Mouse (Mus musculus) liver, embryonic 12.5 days (tissue): Measurements from ENCODE around the gene Lurap1l. TPM values are rescaled to one million over a fixed set of nuclear protein-coding genes. Genes with fewer than 3 reads are reported as not detected.

Experiments
- ATAC-seq: fragments of 200-750 bp; cut with Nextera tagmentation; 2 replicates; pipeline ENCODE4 v1.8.0; 2017; ENCODE audit warnings: moderate number of reproducible peaks, mild to moderate bottlenecking, moderate library complexity
- H3K27ac ChIP-seq: fragments of 300-500 bp; sonication (generic); 2 replicates; pipeline ENCODE4 v1.5.1; 2016; ENCODE audit warnings: mild to moderate bottlenecking
- H3K27me3 ChIP-seq: fragments of 300-500 bp; sonication (generic); replicated peaks from 2 replicates; pipeline ENCODE4 v1.6.1; 2016; ENCODE audit warnings: mild to moderate bottlenecking, moderate library complexity
- H3K36me3 ChIP-seq: fragments of 300-500 bp; sonication (generic); 2 replicates; pipeline ENCODE4 v1.6.1; 2016; ENCODE audit warnings: mild to moderate bottlenecking, moderate library complexity
- H3K4me1 ChIP-seq: fragments of 300-500 bp; sonication (generic); 2 replicates; pipeline ENCODE4 v1.6.1; 2016
- H3K4me2 ChIP-seq: fragments of 300-500 bp; sonication (generic); 2 replicates; pipeline ENCODE4 v1.6.1; 2016; ENCODE audit warnings: mild to moderate bottlenecking, moderate library complexity
- H3K4me3 ChIP-seq: fragments of 300-500 bp; sonication (generic); 2 replicates; pipeline ENCODE4 v1.5.1; 2016; ENCODE audit warnings: mild to moderate bottlenecking, moderate library complexity
- H3K9ac ChIP-seq: fragments of 300-500 bp; sonication (generic); 2 replicates; pipeline ENCODE4 v1.6.1; 2016; ENCODE audit warnings: mild to moderate bottlenecking, moderate library complexity
- H3K9me3 ChIP-seq: fragments of 300-500 bp; sonication (generic); replicated peaks from 2 replicates; pipeline ENCODE4 v1.6.1; 2016; ENCODE audit warnings: mild to moderate bottlenecking, moderate library complexity
- WGBS: fragments of 180-500 bp; shearing (Covaris S2); methylation state at CpG from one replicate; pipeline ENCODE4 v1.1.7; 2016; ENCODE audit not compliant: insufficient replicate concordance; 5-methylcytosine and 5-hydroxymethylcytosine counted together
- microRNA-seq: library from miRNA; unstranded; fragments of <30 nt; microRNA quantifications from one replicate; pipeline ENCODE4, GENCODE M21; 2017
- polyA plus RNA-seq: library from polyadenylated mRNA; unstranded; fragments of >200 nt; fragmentation: Nextera tagmentation; extraction: Ambion mirVana; gene quantifications from 2 replicates; pipeline ENCODE4 v1.2.1, GENCODE M21; 2016

Gene Lurap1l
- polyA plus RNA-seq, 1 experiment from 2014 or later, result 3.7 TPM

GRCm38 (mm10) chr4:80950280-80950781 lies 39.9 kb downstream of the Lurap1l start:
- 47% methylated on average over 8 of the region's 8 CpGs for WGBS
- Histone ChIP-seq H3K36me3 (no peaks in the 10 kb centered on the region), H3K9me3 (no peaks in the 10 kb centered on the region), H3K9ac (no peak overlapping the region), H3K4me1 (no peaks in the 10 kb centered on the region), H3K4me2 (no peak overlapping the region), H3K4me3 (no peak overlapping the region), H3K27ac (0 out of 2 replicates have a peak overlapping the region, but pooled peaks have one; percentile 4), H3K27me3 (no peaks in the 10 kb centered on the region)
- no peak for ATAC-seq

GRCm38 (mm10) chr4:80952653-80953052 lies 42.2 kb downstream of the Lurap1l start:
- Histone ChIP-seq H3K4me1 (no peaks in the 10 kb centered on the region), H3K27me3 (no peaks in the 10 kb centered on the region), H3K36me3 (no peaks in the 10 kb centered on the region), H3K9me3 (no peaks in the 10 kb centered on the region), H3K27ac (no peak overlapping the region), H3K4me3 (no peak overlapping the region), H3K4me2 (no peak overlapping the region), H3K9ac (no peak overlapping the region)
- WGBS, result 60% methylated on average over 1 of the region's 1 CpGs
- no peak for ATAC-seq

GRCm38 (mm10) chr4:80955942-80956341 lies 45.5 kb downstream of the Lurap1l start:
- no peaks in the 10 kb centered on the region for H3K27me3 ChIP-seq
- no peak overlapping the region for H3K4me2 ChIP-seq
- no peak for ATAC-seq
- H3K27ac ChIP-seq, result no peak overlapping the region
- no peak overlapping the region for H3K4me3 ChIP-seq
- H3K9ac ChIP-seq, result no peak overlapping the region
- H3K36me3 ChIP-seq, result no peaks in the 10 kb centered on the region
- no peaks in the 10 kb centered on the region for H3K9me3 ChIP-seq
- WGBS, result 65% methylated on average over 2 of the region's 2 CpGs
- no peaks in the 10 kb centered on the region for H3K4me1 ChIP-seq

- no peak overlapping the region for H3K9ac ChIP-seq
- ATAC-seq, result no peak
- 80% methylated on average over 17 of the region's 17 CpGs for WGBS
- H3K9me3 ChIP-seq, result 0 out of 2 replicates have a peak, but pooled peaks cover 3% of the 10 kb centered on the region
- H3K4me2 ChIP-seq, result no peak overlapping the region
- no peak overlapping the region for H3K27ac ChIP-seq
- H3K27me3 ChIP-seq, result no peaks in the 10 kb centered on the region
- H3K4me3 ChIP-seq, result no peak overlapping the region
- no peaks in the 10 kb centered on the region for H3K4me1 ChIP-seq
- no peaks in the 10 kb centered on the region for H3K36me3 ChIP-seq
These were observed 57.1 kb downstream of the Lurap1l start for GRCm38 (mm10) chr4:80967526-80967925.

GRCm38 (mm10) chr4:80971846-80972245 lies 61.4 kb downstream of the Lurap1l start:
- Histone ChIP-seq H3K4me2 (no peak overlapping the region), H3K36me3 (no peaks in the 10 kb centered on the region), H3K9ac (no peak overlapping the region)

GRCm38 (mm10) chr4:80973896-80974295 lies 63.5 kb downstream of the Lurap1l start:
- no peaks in the 10 kb centered on the region for H3K4me1 ChIP-seq
- ATAC-seq, result no peak
- no peaks in the 10 kb centered on the region for H3K27me3 ChIP-seq
- no peak overlapping the region for H3K9ac ChIP-seq
- H3K4me3 ChIP-seq, result no peak overlapping the region
- H3K27ac ChIP-seq, result no peak overlapping the region
- no peaks in the 10 kb centered on the region for H3K36me3 ChIP-seq
- H3K9me3 ChIP-seq, result no peaks in the 10 kb centered on the region
- H3K4me2 ChIP-seq, result no peak overlapping the region

More at GRCm38 (mm10) chr4:80971846-80972245, 61.4 kb downstream of the Lurap1l start:
- H3K27me3 ChIP-seq, result no peaks in the 10 kb centered on the region
- H3K4me3 ChIP-seq, result no peak overlapping the region
- no peak for ATAC-seq
- 23% methylated on average over 1 of the region's 1 CpGs for WGBS
- no peak overlapping the region for H3K27ac ChIP-seq
- H3K4me1 ChIP-seq, result no peaks in the 10 kb centered on the region
- H3K9me3 ChIP-seq, result 0 out of 2 replicates have a peak, but pooled peaks cover 3% of the 10 kb centered on the region

- ATAC-seq, result no peak
- H3K36me3 ChIP-seq, result no peaks in the 10 kb centered on the region
- WGBS, result 44% methylated on average over 1 of the region's 1 CpGs
- H3K4me2 ChIP-seq, result no peak overlapping the region
- no peak overlapping the region for H3K27ac ChIP-seq
- H3K9ac ChIP-seq, result no peak overlapping the region
- H3K4me1 ChIP-seq, result no peaks in the 10 kb centered on the region
- H3K27me3 ChIP-seq, result no peaks in the 10 kb centered on the region
- no peak overlapping the region for H3K4me3 ChIP-seq
- H3K9me3 ChIP-seq, result no peaks in the 10 kb centered on the region
These were observed 80.4 kb downstream of the Lurap1l start for GRCm38 (mm10) chr4:80990819-80991218.

GRCm38 (mm10) chr4:81003528-81003927 lies 93.1 kb downstream of the Lurap1l start:
- no peak for ATAC-seq
- no peak overlapping the region for H3K4me2 ChIP-seq
- H3K9ac ChIP-seq, result no peak overlapping the region
- no peak overlapping the region for H3K4me3 ChIP-seq
- no peaks in the 10 kb centered on the region for H3K27me3 ChIP-seq
- no peak overlapping the region for H3K27ac ChIP-seq
- H3K4me1 ChIP-seq, result no peaks in the 10 kb centered on the region
- 77% methylated on average over 2 of the region's 2 CpGs for WGBS
- H3K36me3 ChIP-seq, result no peaks in the 10 kb centered on the region
- 0 out of 2 replicates have a peak, but pooled peaks cover 8% of the 10 kb centered on the region for H3K9me3 ChIP-seq

Small RNA genes lying within 50 kb of the gene (microRNA-seq; reads per million reads assigned to microRNA genes)
- not detected for gene Gm27452

Other genes with a start within 250 kb of the Lurap1l start
- gene Tyrp1, start 76.5 kb upstream of the Lurap1l start, polyA plus RNA-seq, result not detected in 2 replicates